In the genomic region with DNA sequence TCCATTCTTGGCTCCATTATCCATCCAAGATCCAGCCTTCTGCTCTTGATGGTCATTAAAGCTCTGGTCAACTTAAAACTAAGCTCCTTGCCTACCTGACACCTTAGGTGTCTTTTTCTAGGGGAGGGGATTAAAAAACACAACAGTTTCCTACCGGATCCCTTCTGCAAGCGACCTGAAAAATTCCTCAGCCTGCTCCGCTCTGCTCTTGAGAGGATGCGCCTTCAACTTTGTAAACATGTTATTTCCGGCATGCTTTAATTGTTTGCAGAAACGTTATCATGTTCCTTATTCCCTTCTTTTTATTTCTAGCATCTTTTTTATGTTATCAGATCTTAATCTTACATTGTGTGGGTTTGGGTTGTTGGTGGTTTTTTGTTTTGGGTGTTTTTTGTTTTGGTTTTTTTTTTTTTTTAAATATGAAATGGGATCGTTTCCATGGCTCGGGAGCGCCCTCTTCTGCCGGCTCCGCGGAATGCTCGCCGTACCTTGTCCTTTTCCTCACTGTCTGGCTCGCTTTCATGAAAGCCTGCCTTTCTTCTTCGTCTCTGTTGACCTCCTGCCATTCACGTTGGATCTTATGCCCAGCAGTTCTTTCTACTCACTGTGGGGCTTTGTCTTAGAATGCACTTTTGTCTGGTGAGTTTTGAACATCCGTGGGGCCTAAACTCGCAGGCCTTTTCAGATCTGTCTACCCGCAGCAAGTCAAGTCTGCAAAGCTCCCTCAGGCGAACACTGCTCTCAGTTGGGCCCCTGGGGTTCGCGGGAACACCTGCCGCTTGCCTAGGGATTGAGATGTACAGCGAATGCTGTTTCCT, we compare ENCODE assay signal across 8 mouse cellular contexts.
DNase-seq lines count a peak whose midpoint lies in the region; ATAC-seq and TF ChIP-seq lines count a peak whose summit lies in the region.

No protein-coding gene starts in this region.

- no peaks in the 10 kb centered on the region for H3K27me3 ChIP-seq in heart, embryonic 10.5 days (ENCODE audit: insufficient read depth, poor library complexity, severe bottlenecking)
- no peaks in the 10 kb centered on the region for H3K27me3 ChIP-seq in kidney, embryonic 14.5 days (ENCODE audit: control insufficient read depth, insufficient read depth, low read length)
- no peaks in the 10 kb centered on the region for H3K27me3 ChIP-seq in limb, embryonic 14.5 days (ENCODE audit: control insufficient read depth, insufficient read depth, low read length)
- no peaks in the 10 kb centered on the region for H3K27me3 ChIP-seq in midbrain, embryonic 15.5 days (replicated peaks)
- no peaks in the 10 kb centered on the region for H3K27me3 ChIP-seq in testis, adult 2 months (ENCODE audit: control insufficient read depth, insufficient read depth, low read length)

- no peak for ATAC-seq in kidney, embryonic 14.5 days (ENCODE audit: low FRiP score, low TSS enrichment)
- ATAC-seq in limb, embryonic 14.5 days (ENCODE audit: low FRiP score, low read depth): no peak
- ATAC-seq in midbrain, embryonic 15.5 days (replicated peaks): peak; percentile 79

- TF ChIP-seq CTCF in gastrocnemius, adult 2 months (IDR thresholded peaks at IDR 0.05): peak; percentile 67
- peak; percentile 67; the same call in 1 of the 2 replicates for TF ChIP-seq CTCF in testis, adult 2 months (IDR thresholded peaks at IDR 0.05; ENCODE audit: control insufficient read depth, insufficient read depth, insufficient replicate concordance, low read depth, low read length)

- H3K9me3 ChIP-seq in heart, embryonic 10.5 days: peaks cover 4% of the 10 kb centered on the region; the same call in 1 of the 2 replicates
- peaks cover 4% of the 10 kb centered on the region; the same call in 1 of the 2 replicates for H3K9me3 ChIP-seq in kidney, embryonic 14.5 days (ENCODE audit: control insufficient read depth, low read length)
- no peaks in the 10 kb centered on the region for H3K9me3 ChIP-seq in limb, embryonic 14.5 days (ENCODE audit: control insufficient read depth, low read length)
- H3K9me3 ChIP-seq in midbrain, embryonic 15.5 days: no peaks in the 10 kb centered on the region

- H3K27ac ChIP-seq in gastrocnemius, adult 2 months: no peak overlapping the region
- H3K27ac ChIP-seq in heart, embryonic 10.5 days: 0 out of 2 replicates have a peak overlapping the region, but pooled peaks have one; percentile 47
- H3K27ac ChIP-seq in kidney, embryonic 14.5 days (ENCODE audit: low read depth, low read length): no peak overlapping the region
- no peak overlapping the region for H3K27ac ChIP-seq in limb, embryonic 14.5 days (replicated peaks; ENCODE audit: low read depth, low read length)
- H3K27ac ChIP-seq in midbrain, embryonic 15.5 days: 0 out of 2 replicates have a peak overlapping the region, but pooled peaks have one; percentile 8
- H3K27ac ChIP-seq in testis, adult 2 months (ENCODE audit: control insufficient read depth, insufficient read depth, low read depth, low read length): no peak overlapping the region

- peak overlapping the region; percentile 40 for H3K4me2 ChIP-seq in kidney, embryonic 14.5 days (replicated peaks; ENCODE audit: low read depth, low read length)
- peak overlapping the region; percentile 39; the same call in 1 of the 2 replicates for H3K4me2 ChIP-seq in limb, embryonic 14.5 days (replicated peaks; ENCODE audit: low read depth, low read length, severe bottlenecking)
- H3K4me2 ChIP-seq in midbrain, embryonic 15.5 days: peak overlapping the region; percentile 49

- intact Hi-C loops in gastrocnemius, adult 2 months (cut with DNase I): no loop called here

- no peaks in the 10 kb centered on the region for H3K36me3 ChIP-seq in heart, embryonic 10.5 days
- no peaks in the 10 kb centered on the region for H3K36me3 ChIP-seq in kidney, embryonic 14.5 days (ENCODE audit: control insufficient read depth, insufficient read depth, low read length)
- no peaks in the 10 kb centered on the region for H3K36me3 ChIP-seq in limb, embryonic 14.5 days (ENCODE audit: control insufficient read depth, insufficient read depth, low read length)
- no peaks in the 10 kb centered on the region for H3K36me3 ChIP-seq in midbrain, embryonic 15.5 days (replicated peaks)
- no peaks in the 10 kb centered on the region for H3K36me3 ChIP-seq in testis, adult 2 months (ENCODE audit: control insufficient read depth, insufficient read depth, low read length)

- peak overlapping the region; percentile 50 for H3K4me3 ChIP-seq in gastrocnemius, adult 2 months
- peak overlapping the region; percentile 46 for H3K4me3 ChIP-seq in heart, embryonic 10.5 days
- H3K4me3 ChIP-seq in kidney, embryonic 14.5 days (ENCODE audit: low read length): 0 out of 2 replicates have a peak overlapping the region, but pooled peaks have one; percentile 18
- peak overlapping the region; percentile 16 for H3K4me3 ChIP-seq in limb, embryonic 14.5 days (replicated peaks; ENCODE audit: low read length)
- peak overlapping the region; percentile 18 for H3K4me3 ChIP-seq in midbrain, embryonic 15.5 days
- H3K4me3 ChIP-seq in testis, adult 2 months (ENCODE audit: control insufficient read depth, low read depth, low read length): peak overlapping the region; percentile 31

- peak overlapping the region; percentile 28; the same call in 1 of the 2 replicates for H3K9ac ChIP-seq in kidney, embryonic 14.5 days (ENCODE audit: low read depth, low read length)
- no peak overlapping the region for H3K9ac ChIP-seq in limb, embryonic 14.5 days (ENCODE audit: low read depth, low read length, severe bottlenecking)
- H3K9ac ChIP-seq in midbrain, embryonic 15.5 days: no peak overlapping the region

- no peaks in the 10 kb centered on the region for H3K4me1 ChIP-seq in heart, embryonic 10.5 days
- no peaks in the 10 kb centered on the region for H3K4me1 ChIP-seq in kidney, embryonic 14.5 days (ENCODE audit: control insufficient read depth, insufficient read depth, low read length)
- H3K4me1 ChIP-seq in limb, embryonic 14.5 days (ENCODE audit: control insufficient read depth, insufficient read depth, low read length): peaks cover 4% of the 10 kb centered on the region
- H3K4me1 ChIP-seq in midbrain, embryonic 15.5 days: peaks cover 9% of the 10 kb centered on the region; the same call in 1 of the 2 replicates
- H3K4me1 ChIP-seq in testis, adult 2 months (ENCODE audit: control insufficient read depth, insufficient read depth, low read length): peaks cover 13% of the 10 kb centered on the region

- peak; percentile 38 for DNase-seq in gastrocnemius, adult 2 months
- DNase-seq in gastrocnemius, postnatal 25 days: no peak
- DNase-seq in embryo, embryonic 11 days: peak; percentile 79
- DNase-seq in heart, embryonic 10.5 days (ENCODE audit: low spot score): no peak
- DNase-seq in limb, embryonic 14.5 days (ENCODE audit: low spot score): peak; percentile 39

- no peak for TF ChIP-seq POLR2A in limb, embryonic 14.5 days (IDR thresholded peaks at IDR 0.05; ENCODE audit: borderline replicate concordance, extremely low read depth, insufficient read depth, insufficient read length)
- TF ChIP-seq POLR2A in testis, adult 2 months (IDR thresholded peaks at IDR 0.05; ENCODE audit: control insufficient read depth, low read depth, low read length): no peak

- 17% methylated on average over 25 of the region's 25 CpGs for whole genome bisulfite sequencing in heart, embryonic 10.5 days
- WGBS in kidney, embryonic 14.5 days: 17% methylated on average over 25 of the region's 25 CpGs
- WGBS in limb, embryonic 14.5 days: 12% methylated on average over 25 of the region's 25 CpGs
- 10% methylated on average over 25 of the region's 25 CpGs for WGBS in midbrain, embryonic 15.5 days

Comparison
In these comparisons a context has a peak if more than half of its experiments do, and no peak if none do; other contexts are left out.
1. DNase-seq: peak in gastrocnemius, adult 2 months (single experiment), embryo, embryonic 11 days (single experiment) and limb, embryonic 14.5 days (single experiment); none in gastrocnemius, postnatal 25 days (single experiment) and heart, embryonic 10.5 days (single experiment).
2. H3K27ac ChIP-seq: peak in heart, embryonic 10.5 days (single experiment) and midbrain, embryonic 15.5 days (single experiment); none in gastrocnemius, adult 2 months (single experiment), kidney, embryonic 14.5 days (single experiment), limb, embryonic 14.5 days (single experiment) and testis, adult 2 months (single experiment).
3. Peak in every context shown above with its lines, with median percentiles within 50 percentile points of each other: H3K4me3 ChIP-seq and H3K4me2 ChIP-seq.